Comparison of ENCODE assay signal across 10 mouse cellular contexts in the genomic region with DNA sequence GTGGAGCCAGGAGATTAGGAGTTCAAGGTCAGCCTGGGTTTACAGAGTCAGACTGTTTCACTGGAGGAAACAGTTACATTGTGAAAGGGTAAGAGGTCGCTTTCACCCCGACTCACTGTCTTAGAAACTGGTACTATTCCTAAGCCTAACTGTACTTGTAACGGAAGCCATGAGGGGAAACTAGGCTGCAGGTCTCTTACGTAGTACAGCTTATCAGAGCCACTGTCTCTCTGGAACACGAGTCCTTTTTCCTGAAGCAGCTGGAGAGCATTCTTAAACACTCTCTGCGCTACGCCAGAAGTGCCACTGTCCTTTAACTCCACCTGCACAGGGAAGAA. TPM values are rescaled to one million over a fixed set of nuclear protein-coding genes. Genes with fewer than 3 reads are reported as not detected.
DNase-seq lines count a peak whose midpoint lies in the region; ATAC-seq and TF ChIP-seq lines count a peak whose summit lies in the region.
"Had no signal": no experiment of that assay in that cellular context is flagged by ENCODE, and none has a peak within 500 bp of the region (broad histone marks: within the 10 kb centered on the region; RNA-seq: fewer than 3 reads in every experiment).

No protein-coding gene starts in this region.

- no peak overlapping the region for H3K9ac ChIP-seq in kidney, embryonic 14.5 days (ENCODE audit: low read depth, low read length)
- peak overlapping the region; percentile 63; the same call in 1 of the 2 replicates for H3K9ac ChIP-seq in heart, embryonic 16.5 days (ENCODE audit: low read length)

- H3K9me3 ChIP-seq in kidney, embryonic 14.5 days (ENCODE audit: control insufficient read depth, low read length): no peaks in the 10 kb centered on the region
- H3K9me3 ChIP-seq in heart, embryonic 16.5 days (replicated peaks; ENCODE audit: control insufficient read depth, low read length): no peaks in the 10 kb centered on the region
- H3K9me3 ChIP-seq: G1E had no signal

- DNase-seq in kidney, postnatal 4 days: no peak
- DNase-seq in lung, postnatal 25 days (ENCODE audit: low spot score): peak; percentile 23
- DNase-seq in right cerebral cortex, postnatal 25 days: no peak
- DNase-seq in yolk sac, embryonic 10.5 days (ENCODE audit: low spot score): no peak
- DNase-seq in cerebellum, postnatal 25 days: no peak
- DNase-seq: cerebellum, adult 9-10 months had no signal

- TF ChIP-seq CTCF in bone marrow macrophage, adult 2 months (IDR thresholded peaks at IDR 0.05; ENCODE audit: low read depth, low read length): no peak

- TF ChIP-seq POLR2A in bone marrow macrophage, adult 2 months (IDR thresholded peaks at IDR 0.05; ENCODE audit: borderline replicate concordance, low read depth, low read length): no peak

- no peaks in the 10 kb centered on the region for H3K27me3 ChIP-seq in kidney, embryonic 14.5 days (ENCODE audit: control insufficient read depth, insufficient read depth, low read length)
- no peaks in the 10 kb centered on the region for H3K27me3 ChIP-seq in heart, embryonic 16.5 days (ENCODE audit: control insufficient read depth, insufficient read depth, low read length)

- peaks cover 10% of the 10 kb centered on the region for H3K36me3 ChIP-seq in kidney, embryonic 14.5 days (ENCODE audit: control insufficient read depth, insufficient read depth, low read length)
- peaks cover 4% of the 10 kb centered on the region; the same call in 1 of the 2 replicates for H3K36me3 ChIP-seq in heart, embryonic 16.5 days (ENCODE audit: control insufficient read depth, insufficient read depth)

- H3K4me1 ChIP-seq in kidney, embryonic 14.5 days (ENCODE audit: control insufficient read depth, insufficient read depth, low read length): peaks cover 40% of the 10 kb centered on the region
- H3K4me1 ChIP-seq in bone marrow macrophage, adult 2 months (ENCODE audit: control insufficient read depth, insufficient read depth, low read length): peaks cover 38% of the 10 kb centered on the region
- H3K4me1 ChIP-seq in heart, embryonic 16.5 days (ENCODE audit: control insufficient read depth, insufficient read depth, low read length): peaks cover 43% of the 10 kb centered on the region

- no peak overlapping the region for H3K4me2 ChIP-seq in kidney, embryonic 14.5 days (replicated peaks; ENCODE audit: low read depth, low read length)
- H3K4me2 ChIP-seq in heart, embryonic 16.5 days (ENCODE audit: low read depth, low read length): no peak overlapping the region; the same call in 1 of the 2 replicates

- H3K27ac ChIP-seq in kidney, embryonic 14.5 days (ENCODE audit: low read depth, low read length): peak overlapping the region; percentile 87; the same call in 1 of the 2 replicates
- H3K27ac ChIP-seq in bone marrow macrophage, adult 2 months (ENCODE audit: insufficient read depth, low read depth, low read length): peak overlapping the region; percentile 92
- peak overlapping the region; percentile 91 for H3K27ac ChIP-seq in heart, embryonic 16.5 days (ENCODE audit: low read length)

- WGBS in kidney, embryonic 14.5 days: 76% methylated on average over 7 of the region's 7 CpGs
- 59% methylated on average over 7 of the region's 7 CpGs for WGBS in heart, embryonic 16.5 days

- H3K4me3 ChIP-seq in kidney, embryonic 14.5 days (ENCODE audit: low read length): no peak overlapping the region
- H3K4me3 ChIP-seq in bone marrow macrophage, adult 2 months (ENCODE audit: insufficient read depth, low read length): no peak overlapping the region
- H3K4me3 ChIP-seq in heart, embryonic 16.5 days (ENCODE audit: low read length): no peak overlapping the region

- no peak for ATAC-seq in kidney, embryonic 14.5 days (ENCODE audit: low FRiP score, low TSS enrichment)
- ATAC-seq in heart, embryonic 16.5 days (replicated peaks; ENCODE audit: extremely low read depth, insufficient read depth, low FRiP score): no peak

RNA-seq across cellular contexts. Expression of a gene that starts 27.2 kb away (rescaled TPM):
- polyA plus RNA-seq in kidney, embryonic 14.5 days (2014; fragmentation: Nextera tagmentation; extraction: Ambion mirVana): 54.7 and 55.0 TPM in 2 replicates
- 20.6 and 22.5 TPM in 2 replicates for polyA plus RNA-seq in bone marrow macrophage, adult 2 months (2012; ENCODE audit: insufficient read depth, insufficient read length, missing spikeins)
- 37.3 and 38.5 TPM in 2 replicates for polyA plus RNA-seq in heart, embryonic 16.5 days (2015; fragmentation: Nextera tagmentation; extraction: Ambion mirVana)

RNA-seq across cellular contexts. Expression of a gene that starts 45.9 kb away (rescaled TPM):
- 8.7 and 9.6 TPM in 2 replicates for polyA plus RNA-seq in kidney, embryonic 14.5 days (2014; fragmentation: Nextera tagmentation; extraction: Ambion mirVana)
- 10.1 and 12.7 TPM in 2 replicates for polyA plus RNA-seq in bone marrow macrophage, adult 2 months (2012; ENCODE audit: insufficient read depth, insufficient read length, missing spikeins)
- polyA plus RNA-seq in heart, embryonic 16.5 days (2015; fragmentation: Nextera tagmentation; extraction: Ambion mirVana): 4.5 and 6.3 TPM in 2 replicates
- polyA plus RNA-seq: G1E had no signal
